Mouse (Mus musculus): Measurements from ENCODE around the gene Efcab11.
"Not testable (repeated sequence)": the region's sequence is repeated elsewhere in the genome, so short reads cannot be mapped to it uniquely, and the experiment has no call there.

Gene Efcab11

DNA sequence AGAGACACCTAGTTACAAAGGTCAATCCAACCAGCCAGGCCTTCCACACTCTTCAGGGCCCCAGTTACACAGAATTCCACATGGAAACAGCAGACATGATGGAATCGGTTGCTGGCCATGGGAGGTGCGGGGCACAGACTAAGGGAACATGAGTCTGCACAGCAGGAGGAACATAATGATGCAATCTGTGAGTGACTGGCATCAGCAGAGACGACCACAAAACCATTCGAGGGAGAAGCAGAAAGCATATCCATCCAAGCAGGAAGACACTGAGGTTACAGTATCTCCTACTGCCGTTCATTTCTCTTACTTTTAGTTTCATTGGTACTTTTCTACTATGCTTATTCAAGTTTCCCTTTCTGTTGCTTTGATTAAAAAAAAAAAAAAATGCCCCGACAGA lies 9.6 kb downstream of the Efcab11 start:
- in situ Hi-C loops (cut with MboI) = no loop called here

DNA sequence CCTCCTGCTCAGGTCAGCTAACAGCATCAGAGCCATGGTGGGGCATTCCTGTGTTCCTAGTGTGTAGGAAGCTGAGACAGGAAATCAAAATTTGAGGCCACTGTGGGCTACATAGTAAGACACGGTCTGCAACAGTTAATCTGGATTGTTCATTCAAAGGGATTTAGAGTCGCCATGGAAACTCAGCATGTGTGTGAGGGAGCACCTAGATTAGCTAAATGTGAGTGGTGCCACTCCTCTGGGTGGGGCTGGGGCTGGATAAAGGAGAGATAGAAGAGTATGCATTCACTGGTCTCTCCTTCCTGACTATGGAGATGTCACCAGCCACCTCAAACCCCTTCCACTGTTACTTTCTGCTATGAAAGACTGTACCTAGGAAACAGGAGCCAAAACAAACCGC lies 10.8 kb downstream of the Efcab11 start:
- in situ Hi-C loops (cut with MboI) = no loop called here

DNA sequence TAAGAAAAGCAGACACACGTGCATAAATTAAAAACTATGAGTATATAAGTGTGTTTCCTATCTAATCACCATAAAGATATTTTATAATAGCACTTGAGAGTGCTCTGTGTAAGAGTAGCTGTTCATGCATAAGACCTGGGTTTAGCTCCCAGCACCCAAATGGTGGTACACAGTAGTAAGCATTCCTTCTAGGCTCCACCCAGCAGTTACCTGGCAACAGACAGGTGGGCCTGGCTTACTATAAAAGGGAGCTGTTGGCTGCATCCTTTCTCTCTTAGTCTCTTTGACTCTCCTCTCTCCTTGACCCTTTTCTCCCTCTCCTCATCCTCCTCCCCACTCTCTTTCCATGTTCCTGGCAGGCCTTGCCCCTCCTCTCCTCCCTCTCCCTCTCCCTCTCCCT lies 15.4 kb downstream of the Efcab11 start:
- in situ Hi-C loops (cut with MboI) = no loop called here

DNA sequence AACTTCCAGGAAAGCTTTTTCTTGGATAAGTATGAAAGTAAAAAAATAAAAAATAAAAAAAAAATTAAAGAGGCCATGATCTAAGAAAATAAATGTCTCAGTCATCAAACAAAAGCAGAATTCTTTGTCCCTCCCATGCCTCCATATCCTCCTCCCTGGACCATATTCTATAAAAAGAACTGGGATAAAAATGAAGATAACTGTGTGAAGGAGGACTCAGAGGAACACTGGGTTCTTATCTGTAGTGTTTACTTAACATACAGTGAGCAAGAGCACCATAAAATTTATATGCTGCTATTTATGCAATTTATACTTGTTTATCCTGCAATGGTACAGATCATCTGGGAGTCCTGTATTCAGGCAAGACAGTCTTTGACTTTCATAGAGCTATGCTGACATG lies 19.6 kb downstream of the Efcab11 start:
- in situ Hi-C loops (cut with MboI) = no loop called here

DNA sequence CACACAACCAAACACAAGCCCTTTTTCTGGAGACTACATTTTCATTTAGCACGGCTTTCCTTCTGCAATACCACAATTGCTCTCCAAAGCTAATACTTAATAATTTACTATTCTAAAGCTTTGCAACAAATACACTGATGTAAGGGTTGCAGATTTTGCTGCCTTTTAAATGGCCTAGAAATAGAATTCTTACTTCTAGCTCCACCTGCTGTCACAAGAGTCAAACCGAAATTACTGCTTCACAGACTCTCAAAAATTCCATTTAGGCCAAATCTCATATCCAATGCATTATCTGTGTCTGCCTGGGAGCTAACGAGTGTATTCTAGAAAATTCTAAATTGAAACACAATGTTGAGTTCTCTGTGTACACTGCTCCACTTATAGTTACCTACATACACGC lies 23.3 kb downstream of the Efcab11 start:
- in situ Hi-C loops (cut with MboI) = no loop called here

DNA sequence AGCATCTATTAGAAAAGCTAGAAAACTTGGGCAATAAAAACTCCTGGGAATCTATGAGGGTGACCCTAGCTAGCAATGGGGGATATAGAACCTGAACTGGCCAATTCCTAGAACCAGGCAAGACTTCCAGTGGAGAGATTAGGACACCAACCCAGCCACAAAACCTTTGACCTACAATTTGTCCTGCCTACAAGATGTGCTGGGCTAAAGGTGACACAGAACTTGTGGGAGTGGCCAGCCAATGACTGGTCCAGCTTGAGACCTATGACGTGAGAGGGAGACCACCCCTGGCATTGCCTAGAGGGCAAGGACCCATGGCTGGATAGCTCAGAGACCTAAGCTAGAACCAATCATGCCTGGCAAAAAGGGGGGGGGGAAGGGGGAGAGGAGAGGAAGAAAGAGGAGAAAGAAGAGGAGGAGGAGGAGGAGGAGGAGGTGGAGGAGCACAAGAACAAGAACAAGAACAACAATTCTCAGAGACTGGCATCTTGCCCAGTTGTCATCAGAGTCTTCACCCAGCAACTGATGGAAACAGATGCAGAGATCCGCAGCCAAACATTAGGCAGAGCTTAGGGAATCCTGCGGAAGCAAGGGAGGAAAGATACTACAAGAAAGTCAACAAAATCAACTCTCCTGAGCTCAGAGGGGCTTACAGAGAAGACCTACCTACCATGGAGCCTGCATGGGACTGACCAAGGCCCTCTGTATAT lies 24.7 kb downstream of the Efcab11 start:
- in situ Hi-C loops (cut with MboI) = no loop called here

DNA sequence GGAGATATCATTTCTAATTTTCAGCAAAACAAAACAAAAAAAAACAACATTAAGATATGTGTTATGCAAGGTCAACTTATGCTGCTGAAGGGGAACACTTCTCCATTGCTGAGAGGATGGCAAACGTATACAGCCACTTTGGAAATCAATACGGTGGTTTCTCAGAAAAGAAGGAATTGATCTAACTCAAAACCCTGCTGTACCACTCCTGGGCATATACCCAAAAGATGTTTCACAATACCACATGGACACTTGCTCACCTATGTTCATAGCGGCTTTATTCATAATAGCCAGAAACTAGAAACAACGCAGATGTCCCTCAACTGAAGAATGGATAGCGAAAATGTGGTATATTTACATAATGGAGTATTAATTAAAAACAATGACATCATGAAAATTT lies 25.6 kb downstream of the Efcab11 start:
- in situ Hi-C loops (cut with MboI) = no loop called here

DNA sequence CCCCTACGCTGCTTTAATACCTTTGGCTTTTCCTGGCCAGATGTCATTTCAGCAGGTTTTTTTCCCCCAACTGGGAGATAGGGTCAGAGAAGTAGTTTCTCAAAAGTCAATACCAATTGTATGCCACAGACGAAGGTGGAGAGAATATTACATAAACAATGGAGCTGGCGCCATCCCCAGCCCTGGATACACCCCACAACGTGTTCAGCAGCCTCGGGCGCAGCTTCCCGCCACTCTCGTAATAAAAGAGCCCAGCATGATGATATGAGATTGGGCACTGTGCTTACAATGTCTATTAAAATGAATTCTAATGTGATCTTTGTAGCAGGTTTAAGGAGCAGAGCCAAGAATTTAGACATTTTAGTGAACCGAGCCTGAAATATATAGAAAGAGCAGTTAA lies 28.2 kb downstream of the Efcab11 start:
- in situ Hi-C loops (cut with MboI) = no loop called here

DNA sequence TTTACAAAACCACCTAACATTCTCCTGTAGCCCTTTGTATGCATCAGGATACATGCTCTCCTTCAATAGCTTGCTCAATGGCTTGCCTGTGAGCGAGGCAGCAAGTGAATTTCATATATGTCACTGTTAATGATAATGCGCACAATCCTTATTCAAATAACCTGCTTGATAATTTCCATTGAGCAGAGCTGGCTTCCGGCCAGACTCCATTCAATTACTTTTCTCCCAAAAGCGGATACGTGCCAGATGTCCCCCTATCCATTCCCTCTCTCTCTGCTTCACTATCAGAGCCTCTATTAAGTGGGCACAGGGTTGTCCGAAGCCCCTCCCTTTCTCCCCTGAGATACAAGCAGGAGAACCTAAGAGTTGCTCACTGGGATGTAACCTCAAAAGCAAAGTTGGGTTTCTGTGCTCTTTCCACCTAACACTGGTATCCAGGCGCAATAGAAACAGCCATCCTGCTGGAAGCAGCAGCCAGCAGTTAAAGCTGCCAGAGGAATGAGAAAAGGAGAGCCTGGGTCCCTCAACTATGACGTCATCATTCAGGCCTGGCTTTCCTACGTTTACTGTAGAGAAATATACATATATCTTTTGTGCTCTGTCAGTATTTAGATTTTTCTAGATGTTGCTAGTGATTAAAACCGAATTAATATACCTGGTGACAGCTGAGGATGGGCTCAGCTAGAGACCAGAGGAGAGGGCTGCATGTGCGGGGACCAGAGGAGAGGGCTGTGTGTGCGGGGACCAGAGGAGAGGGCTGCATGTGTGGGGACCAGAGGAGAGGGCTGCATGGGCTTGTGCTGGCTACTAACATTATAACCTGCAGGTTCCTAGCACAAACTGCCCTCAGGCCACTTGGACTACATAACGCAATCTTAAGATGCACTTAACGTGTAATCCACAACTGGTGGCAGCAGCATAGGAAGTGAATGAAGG lies 30.6 kb downstream of the Efcab11 start:
- in situ Hi-C loops (cut with MboI) = no loop called here

DNA sequence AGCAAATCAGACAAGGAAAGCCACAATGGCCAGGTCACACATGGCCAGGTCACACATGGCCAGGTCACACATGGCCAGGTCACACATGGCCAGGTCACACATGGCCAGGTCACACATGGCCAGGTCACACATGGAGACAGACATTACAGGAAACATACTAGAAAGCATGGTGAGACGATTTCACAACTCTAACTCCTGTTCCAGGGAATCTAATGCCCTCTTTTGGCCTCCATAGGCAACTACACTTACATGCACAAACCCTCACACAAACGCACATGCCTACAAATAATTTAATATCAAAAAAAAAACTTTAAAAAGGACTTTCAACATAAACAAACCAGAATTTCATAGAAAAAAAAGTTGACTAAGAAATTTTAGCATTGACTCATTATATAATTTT lies 34.2 kb downstream of the Efcab11 start:
- in situ Hi-C loops (cut with MboI) = no loop called here

DNA sequence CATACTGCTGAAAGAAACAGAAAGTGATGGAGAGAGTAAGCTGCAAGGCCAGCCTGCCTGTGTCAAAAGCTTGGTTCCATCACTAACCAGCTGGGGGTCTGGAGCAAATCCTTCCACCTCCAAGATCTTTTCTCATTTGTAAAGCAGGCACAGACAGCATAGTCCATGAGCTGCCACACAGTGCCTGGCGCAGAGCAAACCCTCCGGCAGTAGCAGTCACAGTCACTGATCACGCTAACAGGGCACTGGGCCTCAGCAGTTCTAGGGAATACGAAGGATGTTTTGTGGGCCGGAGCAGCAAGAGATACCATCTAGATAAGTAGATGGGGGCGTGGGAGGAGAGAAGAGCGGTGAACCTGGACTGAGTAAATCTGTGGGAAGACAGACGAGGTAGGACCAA lies 39.3 kb downstream of the Efcab11 start:
- in situ Hi-C loops (cut with MboI) = no loop called here

DNA sequence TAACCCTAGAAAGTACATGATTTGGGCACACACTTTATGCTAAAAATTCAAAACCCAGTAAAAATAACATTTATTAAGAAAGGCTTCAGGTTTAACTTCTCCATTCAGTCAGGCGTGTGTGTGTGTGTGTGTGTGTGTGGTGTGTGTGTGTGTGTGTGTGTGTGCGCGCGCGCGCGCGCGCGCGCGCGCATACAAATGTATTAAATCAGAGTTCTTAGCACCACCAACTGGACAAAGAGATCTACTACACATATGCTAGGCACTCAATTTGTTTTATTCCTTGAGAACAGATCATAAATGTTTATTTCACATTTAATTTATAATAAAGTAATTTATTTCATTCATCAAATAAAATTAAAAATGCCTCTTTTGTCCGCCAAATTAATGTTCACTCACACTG lies 45.5 kb downstream of the Efcab11 start:
- in situ Hi-C loops (cut with MboI) = no loop called here

DNA sequence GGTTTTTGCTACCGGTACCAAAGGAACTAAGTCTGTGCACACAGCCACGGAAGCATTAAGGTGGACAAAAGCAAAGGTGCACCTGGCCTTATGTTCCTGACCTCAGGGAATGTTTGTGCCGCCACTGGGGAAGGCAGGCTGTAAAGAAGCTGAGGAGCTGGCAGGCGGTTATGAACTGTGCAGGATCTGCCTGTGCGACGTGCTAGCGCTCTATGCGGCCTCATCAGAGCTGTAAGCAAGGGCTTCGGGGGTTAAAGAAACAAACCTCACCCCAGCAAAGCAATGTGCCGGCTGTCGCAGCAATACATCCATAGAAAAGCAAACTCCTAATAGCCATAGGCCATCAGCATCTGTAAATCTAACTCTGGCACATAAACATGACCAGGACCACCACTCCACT lies 46.1 kb downstream of the Efcab11 start:
- in situ Hi-C loops (cut with MboI) = no loop called here

DNA sequence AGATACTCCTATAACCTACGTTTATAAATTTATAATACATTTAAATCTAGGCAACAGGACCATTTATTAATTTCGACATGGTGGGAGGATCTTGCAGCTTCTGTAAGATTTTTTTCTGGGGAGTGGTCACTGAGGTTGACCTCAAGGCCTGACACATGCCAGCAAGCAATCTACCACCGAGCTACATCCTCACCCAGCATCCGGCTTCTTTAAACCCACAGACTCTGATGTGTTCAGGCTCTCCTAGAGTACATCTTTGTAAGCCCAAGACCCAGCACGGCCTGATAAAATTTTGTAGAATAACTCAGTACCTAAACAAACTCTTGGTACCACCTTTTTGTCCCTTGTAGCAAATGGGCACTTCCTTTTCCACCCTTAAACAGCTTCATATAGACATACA lies 46.7 kb downstream of the Efcab11 start:
- in situ Hi-C loops (cut with MboI) = no loop called here

DNA sequence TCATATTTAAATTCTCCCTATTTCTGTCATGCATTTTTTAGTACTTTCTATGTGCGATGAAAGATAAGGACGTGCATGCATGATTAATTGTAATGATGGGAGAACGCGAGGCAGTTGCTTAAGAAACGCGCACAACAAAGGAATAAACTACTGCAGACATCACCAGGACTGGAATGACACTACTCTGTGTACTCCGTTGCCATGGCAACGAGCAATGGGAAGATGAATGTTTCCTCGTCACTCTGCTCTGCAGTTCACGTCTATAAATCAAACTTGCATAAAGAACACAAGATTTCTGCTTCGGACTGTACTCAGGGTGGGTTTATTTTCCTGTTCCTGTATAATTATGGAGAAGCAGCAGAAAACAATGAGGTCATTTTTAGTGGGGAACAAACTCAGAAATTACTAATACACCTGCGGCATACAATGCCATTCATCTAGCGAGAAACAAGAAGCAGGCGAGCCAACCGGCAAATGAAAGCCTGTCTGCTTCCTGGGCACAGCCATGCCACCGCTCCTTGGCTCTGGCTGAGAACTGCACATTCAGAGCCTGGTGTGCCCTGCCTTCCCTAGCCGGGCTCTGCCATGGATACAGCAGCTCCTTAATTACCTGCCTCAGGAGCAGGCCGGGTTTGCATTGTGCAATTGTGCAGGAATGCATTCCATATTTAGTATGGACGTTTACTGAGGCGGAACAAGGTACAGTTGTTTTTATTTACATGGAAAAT lies 47.7 kb downstream of the Efcab11 start:
- in situ Hi-C loops (cut with MboI) = no loop called here

DNA sequence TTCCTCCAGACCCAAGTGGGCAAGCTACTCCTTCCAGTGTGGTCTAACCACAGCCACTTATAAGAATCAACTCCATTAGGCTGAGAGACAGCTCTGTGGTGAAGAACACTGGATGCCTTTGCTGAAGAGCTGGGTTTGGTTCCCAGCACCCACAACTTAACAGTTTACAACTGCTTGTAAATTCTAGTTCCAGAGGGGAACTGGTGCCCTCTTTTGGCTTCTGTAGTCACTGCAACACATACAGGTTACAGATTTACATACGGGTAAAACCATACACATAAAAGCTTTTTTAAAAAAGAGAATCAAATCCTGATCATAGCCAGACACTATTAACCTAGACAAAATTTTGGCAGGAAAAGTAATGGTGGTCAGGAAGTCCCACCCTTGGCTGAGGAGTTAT lies 50.8 kb downstream of the Efcab11 start:
- in situ Hi-C loops (cut with MboI) = no loop called here

DNA sequence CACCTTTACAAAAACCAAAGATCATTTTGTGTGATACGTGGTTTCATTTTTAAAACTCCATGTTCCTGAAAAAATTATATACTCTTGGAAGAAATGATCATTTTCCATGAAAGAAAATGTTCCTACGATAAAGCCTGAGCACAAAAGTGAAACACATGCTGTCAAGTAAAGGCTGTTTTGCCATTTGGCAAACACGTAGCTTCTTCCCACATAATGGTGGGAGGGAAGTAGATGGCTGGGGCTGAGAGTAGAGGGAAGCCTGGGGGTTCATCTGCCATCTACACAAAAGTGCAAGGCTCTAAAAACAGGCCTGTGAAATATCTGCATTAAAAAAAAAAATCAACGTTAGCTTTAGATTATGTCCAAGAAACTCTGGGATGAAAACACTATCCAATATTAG lies 61.6 kb downstream of the Efcab11 start:
- in situ Hi-C loops (cut with MboI) = no loop called here

DNA sequence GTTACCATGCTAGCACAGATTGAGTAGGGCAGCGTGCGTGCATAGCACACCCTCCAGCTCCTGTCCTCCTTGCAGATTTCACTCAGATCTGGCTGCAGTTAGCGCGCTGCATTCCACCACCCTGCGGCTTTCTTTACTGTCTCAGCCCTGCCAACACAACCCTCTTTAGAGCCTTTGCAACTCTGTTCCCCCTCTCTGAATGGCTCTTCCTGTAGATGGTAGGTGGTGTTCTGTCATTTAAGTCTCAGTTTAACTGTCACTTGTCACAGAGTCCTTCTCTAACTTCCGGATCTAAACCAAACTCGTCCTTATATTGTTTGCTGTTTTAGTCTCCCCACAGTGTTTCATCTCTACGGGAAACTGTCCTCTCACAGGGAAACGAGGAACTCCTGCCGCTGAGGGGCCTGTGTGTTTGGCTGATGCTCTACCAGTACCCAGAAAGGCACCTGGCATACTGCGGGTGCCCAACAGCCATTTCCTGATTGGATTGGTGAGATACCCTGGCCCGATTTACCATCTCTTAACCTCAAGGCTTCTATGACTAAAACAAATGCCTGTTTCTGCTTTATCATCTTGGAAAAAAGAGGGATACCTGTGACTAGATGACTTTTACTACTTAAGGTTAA lies 62.8 kb downstream of the Efcab11 start:
- in situ Hi-C loops (cut with MboI) = no loop called here

DNA sequence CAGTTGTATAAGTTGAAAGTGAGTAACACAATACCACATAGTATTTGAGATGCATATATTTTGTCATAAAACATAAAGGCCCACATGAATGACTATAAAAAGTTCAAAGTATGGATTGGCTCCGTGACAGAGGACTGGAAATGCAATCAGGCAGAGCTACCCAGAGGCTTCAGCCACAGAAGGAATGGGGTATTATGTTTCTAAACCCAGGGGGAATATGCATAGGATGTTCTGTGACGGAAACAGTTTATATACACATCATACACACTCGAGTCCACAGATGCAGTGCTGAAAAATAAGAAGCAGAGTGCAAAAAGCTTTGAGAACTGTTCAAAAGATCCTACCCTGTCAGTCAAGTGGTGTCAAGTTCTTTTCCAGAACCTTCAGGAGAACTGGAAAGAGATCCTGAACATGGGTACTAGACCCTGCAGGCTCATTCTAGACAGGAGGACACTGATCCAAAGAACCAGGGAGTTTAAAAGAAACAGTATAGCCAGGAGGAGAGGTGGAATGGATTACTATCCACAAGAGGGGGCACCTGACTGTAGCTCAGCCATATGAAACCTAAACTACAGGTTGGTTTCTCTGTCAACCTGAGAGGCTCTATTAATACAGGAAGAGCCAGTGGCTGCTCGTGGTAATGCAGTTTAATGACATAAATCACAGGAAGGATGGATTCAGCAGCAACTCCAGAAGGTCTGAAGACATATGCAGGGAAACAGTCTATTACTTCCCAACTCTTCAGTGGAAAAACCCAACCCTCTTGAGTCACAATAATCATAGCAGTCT lies 64.9 kb downstream of the Efcab11 start:
- in situ Hi-C loops (cut with MboI) = no loop called here

DNA sequence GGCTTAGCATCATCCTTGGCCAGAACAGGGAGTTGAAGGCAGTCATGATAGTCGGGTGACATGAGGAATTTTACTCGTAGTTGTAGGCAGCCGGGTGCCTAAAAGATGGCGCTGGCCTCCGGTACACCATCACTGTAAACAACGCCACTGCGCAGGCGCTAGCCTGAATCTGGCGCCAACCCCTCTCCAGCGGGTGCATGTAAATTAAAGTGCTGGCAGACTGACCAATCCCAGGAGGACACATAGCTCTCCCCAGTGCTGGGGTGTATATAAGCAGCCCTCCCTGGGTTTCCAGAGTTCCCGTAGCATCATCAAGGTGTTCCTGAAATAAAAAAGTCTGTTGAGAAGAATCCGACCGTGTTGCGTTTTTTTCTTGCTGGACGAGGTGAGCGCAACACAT lies 66.2 kb downstream of the Efcab11 start:
- in situ Hi-C loops (cut with MboI) = not testable (repeated sequence)

DNA sequence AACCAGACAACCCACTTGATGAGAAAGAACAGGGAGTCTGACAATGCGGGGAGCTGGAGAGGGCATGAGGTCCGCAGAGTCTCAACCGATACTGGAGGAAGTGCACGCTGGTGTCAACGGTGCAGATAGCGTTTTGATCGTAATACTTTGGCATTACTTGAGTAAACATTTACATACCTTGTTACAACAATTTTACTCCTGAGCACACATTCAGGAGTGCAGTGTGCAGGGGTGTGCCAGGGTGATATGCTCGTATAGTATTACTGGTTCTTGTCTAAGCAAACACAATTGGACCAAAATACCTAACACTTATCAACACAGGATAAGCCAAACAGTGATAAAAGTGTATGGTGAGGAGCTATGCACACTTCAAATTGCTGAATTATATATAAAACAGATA lies 69.0 kb downstream of the Efcab11 start:
- in situ Hi-C loops (cut with MboI) = no loop called here

Data from mature B cell (primary cell).